Mouse (Mus musculus) bone marrow, adult 2 months (tissue): ENCODE data around the gene Vmn1r83.

Experiments used
- CTCF ChIP-seq: fragments of 200-500 bp; IDR thresholded peaks from 2 replicates; pipeline ENCODE4 v1.5.1; 2011; ENCODE audit warnings: low read length, control low read depth; ENCODE audit not compliant: control insufficient read depth, insufficient read depth
- POLR2A ChIP-seq: fragments of 200-500 bp; IDR thresholded peaks from 2 replicates; pipeline ENCODE4 v1.6.1; 2011; ENCODE audit warnings: low read depth, mild to moderate bottlenecking, control low read depth, low read length, borderline replicate concordance; ENCODE audit not compliant: control insufficient read depth

DNA sequence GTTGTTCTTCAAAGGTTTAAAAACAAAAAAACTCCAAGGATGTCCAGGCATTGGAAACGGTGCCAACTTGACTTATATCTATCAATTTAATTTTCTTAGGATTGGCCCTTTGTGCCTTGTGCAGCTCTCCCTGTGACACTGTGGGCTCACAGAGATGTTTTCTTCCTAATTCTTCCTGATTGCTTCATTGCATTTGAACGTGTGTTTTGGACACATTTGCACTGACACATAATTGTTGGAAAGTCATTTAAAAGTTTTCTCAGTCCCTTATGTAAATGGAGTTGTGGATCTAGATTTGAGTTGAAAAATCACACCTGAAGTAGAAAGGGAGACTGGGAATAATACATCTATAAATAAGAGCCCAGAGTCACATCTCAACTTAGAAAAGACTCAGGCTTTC, 29.2 kb downstream of the Vmn1r83 start, which contains the start of gene Vmn1r82:
- TF ChIP-seq CTCF (no peak), POLR2A (no peak)
